Mouse (Mus musculus) urinary bladder, postnatal 25 days (tissue): ENCODE results near the gene Stk26.

Source experiments
- DNase-seq: peaks from one replicate; pipeline ENCODE4 v3.0.0; 2022; ENCODE audit warnings: low spot score

Stk26 gene

GRCm38 (mm10) chrX:50926893-50927545, 86.2 kb downstream of the Stk26 start:
- DNase-seq, result no peak

- no peak for DNase-seq
Observed at GRCm38 (mm10) chrX:50930309-50930708, 89.5 kb downstream of the Stk26 start.

GRCm38 (mm10) chrX:50937117-50937516, 96.3 kb downstream of the Stk26 start:
- no peak for DNase-seq

GRCm38 (mm10) chrX:50942610-50943009, 101.8 kb downstream of the Stk26 start, which contains the start of gene Frmd7:
Gene Frmd7 (minus strand): TSS chrX:50942710.
- no peak for DNase-seq
